Mouse (Mus musculus) kidney, embryonic 16.5 days (tissue): ENCODE measurements around the gene Il22ra1. TPM values are rescaled to one million over a fixed set of nuclear protein-coding genes. Genes with fewer than 3 reads are reported as not detected.
A peak's percentile ranks its signal among the peaks of the same experiment; 100 is the strongest.

Experiments
- ATAC-seq: fragments of 200-750 bp; cut with Nextera tagmentation; 2 replicates; pipeline ENCODE4 v1.8.0; 2017; ENCODE audit warnings: moderate TSS enrichment; ENCODE audit not compliant: low FRiP score, low TSS enrichment
- H3K27ac ChIP-seq: fragments of 300-500 bp; sonication (generic); 2 replicates; pipeline ENCODE4 v1.5.1; 2014; ENCODE audit warnings: low read length
- H3K27me3 ChIP-seq: fragments of 300-500 bp; sonication (generic); 2 replicates; pipeline ENCODE4 v1.6.1; 2014; ENCODE audit warnings: low read length, control low read depth, mixed read lengths; ENCODE audit not compliant: insufficient read depth
- H3K36me3 ChIP-seq: fragments of 300-500 bp; sonication (generic); 2 replicates; pipeline ENCODE4 v1.6.1; 2014; ENCODE audit warnings: low read length, control low read depth, mixed read lengths; ENCODE audit not compliant: insufficient read depth
- H3K4me1 ChIP-seq: fragments of 300-500 bp; sonication (generic); 2 replicates; pipeline ENCODE4 v1.6.1; 2014; ENCODE audit warnings: low read length, control low read depth, mixed read lengths; ENCODE audit not compliant: insufficient read depth
- H3K4me2 ChIP-seq: fragments of 300-500 bp; sonication (generic); replicated peaks from 2 replicates; pipeline ENCODE4 v1.6.1; 2014; ENCODE audit warnings: low read depth, low read length
- H3K4me3 ChIP-seq: fragments of 300-500 bp; sonication (generic); 2 replicates; pipeline ENCODE4 v1.5.1; 2014; ENCODE audit warnings: mild to moderate bottlenecking, low read length
- H3K9ac ChIP-seq: fragments of 300-500 bp; sonication (generic); replicated peaks from 2 replicates; pipeline ENCODE4 v1.6.1; 2014; ENCODE audit warnings: low read length
- H3K9me3 ChIP-seq: fragments of 300-500 bp; sonication (generic); 2 replicates; pipeline ENCODE4 v1.6.1; 2016; ENCODE audit warnings: low read length, control low read depth
- WGBS: fragments of 180-500 bp; shearing (Covaris S2); extraction: QIAGEN DNeasy Blood & Tissue Kit; methylation state at CpG from one replicate; pipeline ENCODE4 v1.1.7; 2014; 5-methylcytosine and 5-hydroxymethylcytosine counted together
- polyA plus RNA-seq: library from polyadenylated mRNA; unstranded; fragments of >200 nt; fragmentation: Nextera tagmentation; extraction: Ambion mirVana; gene quantifications from 2 replicates; pipeline ENCODE4 v1.2.1, GENCODE M21; 2015

Gene Il22ra1
- polyA plus RNA-seq, 1 experiment from 2014 or later = 0.11 TPM

- 57% methylated on average over 11 of the region's 11 CpGs for WGBS
- ATAC-seq = no peak
Observed at GRCm38 (mm10) chr4:135726416-135726815, 1.6 kb upstream of the Il22ra1 start.

DNA sequence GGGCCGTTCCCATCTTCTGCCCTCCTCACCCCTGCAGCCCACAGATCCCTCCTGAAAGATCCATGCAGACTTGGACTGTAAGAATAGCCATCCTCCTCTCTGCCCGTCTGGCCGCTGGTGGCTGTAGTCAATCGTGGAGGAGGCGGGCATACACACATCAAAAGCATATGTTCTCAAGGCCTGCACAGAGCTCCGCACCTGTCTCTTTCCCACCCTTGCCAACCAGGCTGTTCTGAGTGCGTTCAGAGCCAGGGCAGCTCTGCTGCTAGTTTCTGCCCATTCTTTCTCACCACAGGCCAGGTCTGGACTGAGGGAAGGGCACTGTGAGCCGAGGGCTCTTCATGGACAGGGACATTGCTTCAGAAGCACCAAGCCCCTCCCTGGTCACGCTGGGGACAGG, 2.2 kb downstream of the Il22ra1 start:
- no peaks in the 10 kb centered on the region for H3K27me3 ChIP-seq
- no peak overlapping the region for H3K27ac ChIP-seq
- no peak overlapping the region for H3K9ac ChIP-seq
- no peak for ATAC-seq
- no peaks in the 10 kb centered on the region for H3K4me1 ChIP-seq
- no peaks in the 10 kb centered on the region for H3K36me3 ChIP-seq
- H3K4me2 ChIP-seq = no peak overlapping the region
- no peak overlapping the region for H3K4me3 ChIP-seq
- H3K9me3 ChIP-seq = peaks cover 7% of the 10 kb centered on the region; the same call in 1 of the 2 replicates
- WGBS = 65% methylated on average over 9 of the region's 9 CpGs

More at GRCm38 (mm10) chr4:135726416-135726815, 1.6 kb upstream of the Il22ra1 start:
- Histone ChIP-seq H3K36me3 (no peaks in the 10 kb centered on the region), H3K4me3 (no peak overlapping the region), H3K27ac (no peak overlapping the region), H3K9me3 (peaks cover 7% of the 10 kb centered on the region), H3K4me2 (no peak overlapping the region), H3K9ac (no peak overlapping the region), H3K4me1 (no peaks in the 10 kb centered on the region), H3K27me3 (no peaks in the 10 kb centered on the region)

GRCm38 (mm10) chr4:135730951-135731350, 3.0 kb downstream of the Il22ra1 start:
- H3K27me3 ChIP-seq = no peaks in the 10 kb centered on the region
- H3K9ac ChIP-seq = no peak overlapping the region
- H3K36me3 ChIP-seq = no peaks in the 10 kb centered on the region
- H3K27ac ChIP-seq = no peak overlapping the region
- H3K4me2 ChIP-seq = no peak overlapping the region
- H3K9me3 ChIP-seq = peaks cover 7% of the 10 kb centered on the region; the same call in 1 of the 2 replicates
- no peaks in the 10 kb centered on the region for H3K4me1 ChIP-seq
- WGBS = 72% methylated on average over 8 of the region's 8 CpGs
- no peak overlapping the region for H3K4me3 ChIP-seq
- ATAC-seq = no peak

GRCm38 (mm10) chr4:135733901-135734300, 5.9 kb downstream of the Il22ra1 start:
- Histone ChIP-seq H3K27me3 (no peaks in the 10 kb centered on the region), H3K27ac (no peak overlapping the region), H3K36me3 (no peaks in the 10 kb centered on the region), H3K4me3 (no peak overlapping the region), H3K4me2 (no peak overlapping the region), H3K9me3 (peaks cover 7% of the 10 kb centered on the region; the same call in 1 of the 2 replicates), H3K9ac (no peak overlapping the region), H3K4me1 (peaks cover 9% of the 10 kb centered on the region)
- ATAC-seq = no peak
- WGBS = 92% methylated on average over 14 of the region's 14 CpGs

DNA sequence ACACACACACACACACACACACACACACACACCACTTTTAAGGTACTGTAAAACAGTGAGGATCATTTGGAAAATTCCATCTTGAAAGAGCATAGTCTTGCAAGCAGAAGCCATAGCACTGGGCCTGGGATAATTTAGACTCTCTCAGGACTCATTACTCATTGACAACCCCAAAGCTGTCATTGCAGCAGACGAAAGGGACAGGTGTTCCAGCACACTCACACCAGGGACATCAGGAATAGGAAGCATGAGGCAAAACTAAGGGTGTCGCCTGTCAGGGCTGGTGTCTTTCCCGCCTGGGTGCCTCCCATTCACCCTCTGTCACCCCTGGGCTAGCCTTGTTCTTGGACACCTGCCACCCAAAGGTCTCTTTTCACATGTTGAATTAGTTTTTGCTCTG, 8.9 kb downstream of the Il22ra1 start:
- H3K4me3 ChIP-seq = no peak overlapping the region
- H3K9ac ChIP-seq = no peak overlapping the region
- no peaks in the 10 kb centered on the region for H3K36me3 ChIP-seq
- no peak overlapping the region for H3K4me2 ChIP-seq
- peaks cover 13% of the 10 kb centered on the region for H3K4me1 ChIP-seq
- no peak for ATAC-seq
- H3K9me3 ChIP-seq = peaks cover 7% of the 10 kb centered on the region; the same call in 1 of the 2 replicates
- WGBS = 51% methylated on average over 3 of the region's 3 CpGs
- H3K27ac ChIP-seq = no peak overlapping the region
- H3K27me3 ChIP-seq = no peaks in the 10 kb centered on the region

GRCm38 (mm10) chr4:135738237-135738636, 10.3 kb downstream of the Il22ra1 start:
- no peak overlapping the region for H3K27ac ChIP-seq
- H3K4me1 ChIP-seq = peaks cover 13% of the 10 kb centered on the region
- H3K9ac ChIP-seq = no peak overlapping the region
- peak; percentile 51; the same call in 1 of the 2 replicates for ATAC-seq
- no peaks in the 10 kb centered on the region for H3K36me3 ChIP-seq
- H3K27me3 ChIP-seq = no peaks in the 10 kb centered on the region
- H3K4me3 ChIP-seq = no peak overlapping the region
- 44% methylated on average over 5 of the region's 5 CpGs for WGBS
- peaks cover 7% of the 10 kb centered on the region; the same call in 1 of the 2 replicates for H3K9me3 ChIP-seq
- H3K4me2 ChIP-seq = no peak overlapping the region

GRCm38 (mm10) chr4:135739148-135739547, 11.2 kb downstream of the Il22ra1 start:
- Histone ChIP-seq H3K9ac (no peak overlapping the region), H3K27me3 (no peaks in the 10 kb centered on the region), H3K4me2 (no peak overlapping the region), H3K27ac (no peak overlapping the region), H3K4me3 (no peak overlapping the region), H3K36me3 (no peaks in the 10 kb centered on the region), H3K9me3 (peaks cover 7% of the 10 kb centered on the region; the same call in 1 of the 2 replicates), H3K4me1 (peaks cover 22% of the 10 kb centered on the region)
- no peak for ATAC-seq
- 50% methylated on average over 7 of the region's 7 CpGs for WGBS

DNA sequence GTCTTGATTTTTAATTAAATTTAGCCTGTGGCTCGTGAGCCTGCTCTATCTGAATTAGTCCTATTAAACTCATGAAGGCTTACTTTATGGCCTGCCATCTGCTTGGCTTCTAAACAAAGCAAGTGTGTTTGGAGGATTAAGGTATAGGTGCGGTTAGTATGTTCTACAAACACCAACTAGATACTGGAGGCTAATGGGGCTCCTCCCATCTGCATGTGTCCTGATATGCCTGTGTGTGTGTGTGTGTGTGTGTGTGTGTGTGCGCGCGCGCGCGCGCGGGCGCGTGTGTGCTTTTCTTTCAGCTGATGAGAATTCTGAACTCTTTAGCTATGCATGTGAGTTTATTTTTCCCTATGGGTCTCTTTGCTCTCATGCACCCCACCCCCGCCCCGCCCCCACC, 11.7 kb downstream of the Il22ra1 start:
- no peak overlapping the region for H3K4me2 ChIP-seq
- no peaks in the 10 kb centered on the region for H3K27me3 ChIP-seq
- 0 out of 2 replicates have a peak, but pooled peaks cover 3% of the 10 kb centered on the region for H3K9me3 ChIP-seq
- 89% methylated on average over 14 of the region's 14 CpGs for WGBS
- peaks cover 26% of the 10 kb centered on the region for H3K4me1 ChIP-seq
- H3K9ac ChIP-seq = no peak overlapping the region
- no peaks in the 10 kb centered on the region for H3K36me3 ChIP-seq
- ATAC-seq = no peak
- H3K4me3 ChIP-seq = no peak overlapping the region
- no peak overlapping the region for H3K27ac ChIP-seq

DNA sequence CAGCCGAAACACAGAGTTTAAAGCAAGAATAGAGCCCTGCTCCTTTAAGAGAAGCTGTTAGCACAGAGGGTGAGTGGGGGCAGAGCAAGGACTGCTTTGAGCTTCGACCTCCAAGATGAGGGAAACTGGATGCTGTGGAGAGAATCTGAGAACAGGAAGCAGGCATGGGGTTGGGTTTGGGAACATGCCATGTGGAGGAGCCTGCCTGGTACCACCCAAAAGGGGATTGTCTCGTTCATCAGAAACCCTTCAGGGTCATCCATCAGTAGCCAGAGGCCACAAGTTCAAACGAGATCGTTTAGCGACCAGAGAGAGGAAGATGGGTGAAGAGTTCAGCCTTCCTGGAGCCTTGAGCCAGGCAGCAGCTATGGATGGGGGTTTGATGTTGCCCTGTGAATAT, 15.5 kb downstream of the Il22ra1 start:
- 13% methylated on average over 6 of the region's 6 CpGs for WGBS
- peak; percentile 52; the same call in 1 of the 2 replicates for ATAC-seq
- H3K4me2 ChIP-seq = no peak overlapping the region
- no peak overlapping the region for H3K4me3 ChIP-seq
- no peaks in the 10 kb centered on the region for H3K36me3 ChIP-seq
- no peaks in the 10 kb centered on the region for H3K27me3 ChIP-seq
- H3K9me3 ChIP-seq = no peaks in the 10 kb centered on the region
- no peak overlapping the region for H3K27ac ChIP-seq
- no peak overlapping the region for H3K9ac ChIP-seq
- H3K4me1 ChIP-seq = peaks cover 22% of the 10 kb centered on the region

DNA sequence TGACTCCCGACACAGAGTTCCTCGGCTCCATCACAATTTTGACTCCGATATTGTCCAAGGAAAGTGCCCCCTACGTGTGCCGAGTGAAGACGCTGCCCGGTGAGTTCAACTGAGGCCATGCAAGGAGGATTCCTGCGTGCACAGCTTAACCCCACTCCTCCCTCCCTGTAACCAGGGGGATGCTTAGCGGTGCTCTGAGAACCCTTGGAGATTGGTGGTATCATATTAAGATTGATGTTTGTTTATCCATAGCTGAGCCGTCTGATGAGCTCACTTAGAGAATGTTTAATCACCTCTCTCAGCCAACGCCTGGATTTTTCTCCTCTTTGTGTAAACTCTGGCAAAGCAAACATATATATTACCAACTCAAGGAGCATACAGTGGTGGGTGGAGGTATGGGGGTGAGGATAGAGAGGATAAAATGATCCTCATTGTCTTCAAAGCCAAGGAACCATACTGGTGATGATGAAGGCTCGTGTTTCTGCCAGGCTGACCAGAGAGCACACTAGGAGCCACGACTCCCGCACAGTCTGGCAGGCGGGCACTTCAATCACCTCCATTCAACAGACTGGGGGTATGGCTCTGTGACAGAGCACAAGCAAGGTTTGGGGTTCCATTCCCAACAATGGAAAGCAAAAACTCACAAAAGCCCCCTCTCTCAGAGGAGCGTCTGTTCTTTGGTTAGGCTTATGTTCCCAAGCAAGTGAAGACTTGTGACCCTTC, 16.9 kb downstream of the Il22ra1 start:
- H3K27me3 ChIP-seq = no peaks in the 10 kb centered on the region
- no peak overlapping the region for H3K9ac ChIP-seq
- WGBS = 30% methylated on average over 16 of the region's 16 CpGs
- no peaks in the 10 kb centered on the region for H3K36me3 ChIP-seq
- 0 out of 2 replicates have a peak, but pooled peaks have one; percentile 44 for ATAC-seq
- no peaks in the 10 kb centered on the region for H3K9me3 ChIP-seq
- H3K4me3 ChIP-seq = no peak overlapping the region
- H3K4me2 ChIP-seq = no peak overlapping the region
- H3K4me1 ChIP-seq = peaks cover 15% of the 10 kb centered on the region
- H3K27ac ChIP-seq = peak overlapping the region; percentile 26; the same call in 1 of the 2 replicates
